Mouse (Mus musculus) hindbrain, embryonic 11.5 days (tissue): Measurements from ENCODE around the gene Zfp951. TPM values are rescaled to one million over a fixed set of nuclear protein-coding genes. Genes with fewer than 3 reads are reported as not detected.

ENCODE experiments used
- polyA plus RNA-seq: library from polyadenylated mRNA; unstranded; fragments of >200 nt; fragmentation: Nextera tagmentation; extraction: Ambion mirVana; gene quantifications from 2 replicates; pipeline ENCODE4 v1.2.1, GENCODE M21; 2014

The Zfp951 gene
- polyA plus RNA-seq, 1 experiment from 2014 or later = 5.2 TPM

Other genes with a start within 250 kb of the Zfp951 start
- gene Abcg3, start 122.6 kb upstream of the Zfp951 start, polyA plus RNA-seq = 0.42 and 0.46 TPM in 2 replicates